Mouse (Mus musculus): ENCODE measurements around the gene Slc30a10. TPM values are rescaled to one million over a fixed set of nuclear protein-coding genes. Genes with fewer than 3 reads are reported as not detected.

The Slc30a10 gene
- total RNA-seq, 2 experiments from 2014 or later, result not detected

DNA sequence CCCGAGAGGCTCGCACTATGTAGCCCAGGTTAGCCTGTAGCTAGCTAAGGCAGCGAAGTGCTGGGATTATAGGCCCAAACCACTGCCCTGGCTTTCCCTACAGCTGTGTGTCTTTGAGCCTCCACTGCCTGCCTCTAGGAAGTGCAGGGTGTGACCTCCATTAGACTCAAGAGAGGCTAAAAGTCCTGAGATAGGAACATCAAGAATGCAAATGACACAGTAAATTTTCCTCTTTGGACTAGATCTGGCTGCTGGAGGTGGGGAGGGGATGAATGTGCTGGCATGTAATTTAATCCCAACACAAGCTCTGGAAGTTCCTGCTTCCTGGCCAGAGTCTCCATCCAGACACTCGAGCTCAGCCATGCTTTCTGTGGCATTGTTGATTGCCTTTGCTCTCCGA, 5.4 kb downstream of the Slc30a10 start:
- intact Hi-C loops (cut with DNase I), result no loop called here
- no peak for DNase-seq

DNA sequence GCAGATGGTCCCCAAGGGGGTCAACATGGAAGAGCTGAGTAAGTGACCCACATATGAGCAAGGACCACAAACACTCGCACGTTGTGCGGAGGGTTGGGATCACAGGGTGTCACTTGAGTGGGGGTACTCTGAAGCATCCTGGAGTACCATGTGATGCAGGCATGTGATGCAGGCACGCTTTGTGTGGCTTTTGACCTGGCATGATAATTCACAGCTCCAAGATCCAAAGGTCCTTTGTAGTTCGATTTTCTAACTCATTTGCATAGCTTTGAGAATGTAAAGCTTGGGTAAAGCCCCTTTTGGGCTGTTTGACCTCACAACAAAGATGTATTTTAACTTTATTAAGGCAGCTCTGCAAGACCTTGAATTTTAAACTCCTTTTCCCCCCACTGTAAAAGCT, 8.2 kb downstream of the Slc30a10 start:
- no peak for DNase-seq
- intact Hi-C loops (cut with DNase I), result no loop called here

DNA sequence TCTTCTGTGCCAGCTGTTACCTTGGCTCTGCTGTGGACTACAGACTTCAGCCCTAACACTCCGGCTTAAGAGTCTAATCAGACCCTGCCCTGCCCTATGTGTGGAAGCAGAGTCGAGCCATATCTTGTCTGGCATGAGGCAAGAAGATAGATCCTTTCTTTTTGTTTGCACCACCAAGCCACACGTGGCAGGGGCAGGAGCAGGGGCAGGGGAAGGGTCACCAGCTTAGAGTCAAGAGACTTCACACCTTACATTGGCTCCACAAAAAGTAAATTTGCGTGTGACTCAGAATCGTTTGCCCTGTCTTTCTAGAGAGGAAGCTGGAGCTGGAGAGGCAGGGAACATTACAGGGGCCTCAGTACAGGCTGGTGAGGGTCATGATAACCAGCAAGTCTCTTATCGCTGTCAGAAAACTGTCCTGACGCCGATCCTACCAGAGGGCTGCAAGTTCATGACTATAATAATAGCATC, 14.9 kb downstream of the Slc30a10 start:
- no peak for DNase-seq
- intact Hi-C loops (cut with DNase I), result no loop called here

- intact Hi-C loops (cut with DNase I), result no loop called here
- no peak for DNase-seq
Observed at GRCm38 (mm10) chr1:185472025-185472720, 17.5 kb downstream of the Slc30a10 start.

- intact Hi-C loops (cut with DNase I), result no loop called here
- DNase-seq, result no peak
Observed at GRCm38 (mm10) chr1:185472730-185473129, 18.1 kb downstream of the Slc30a10 start.

- no peak for DNase-seq
- intact Hi-C loops (cut with DNase I), result no loop called here
Observed at GRCm38 (mm10) chr1:185473437-185473836, 18.8 kb downstream of the Slc30a10 start.

GRCm38 (mm10) chr1:185479861-185480260, 25.2 kb downstream of the Slc30a10 start:
- DNase-seq, result no peak

DNA sequence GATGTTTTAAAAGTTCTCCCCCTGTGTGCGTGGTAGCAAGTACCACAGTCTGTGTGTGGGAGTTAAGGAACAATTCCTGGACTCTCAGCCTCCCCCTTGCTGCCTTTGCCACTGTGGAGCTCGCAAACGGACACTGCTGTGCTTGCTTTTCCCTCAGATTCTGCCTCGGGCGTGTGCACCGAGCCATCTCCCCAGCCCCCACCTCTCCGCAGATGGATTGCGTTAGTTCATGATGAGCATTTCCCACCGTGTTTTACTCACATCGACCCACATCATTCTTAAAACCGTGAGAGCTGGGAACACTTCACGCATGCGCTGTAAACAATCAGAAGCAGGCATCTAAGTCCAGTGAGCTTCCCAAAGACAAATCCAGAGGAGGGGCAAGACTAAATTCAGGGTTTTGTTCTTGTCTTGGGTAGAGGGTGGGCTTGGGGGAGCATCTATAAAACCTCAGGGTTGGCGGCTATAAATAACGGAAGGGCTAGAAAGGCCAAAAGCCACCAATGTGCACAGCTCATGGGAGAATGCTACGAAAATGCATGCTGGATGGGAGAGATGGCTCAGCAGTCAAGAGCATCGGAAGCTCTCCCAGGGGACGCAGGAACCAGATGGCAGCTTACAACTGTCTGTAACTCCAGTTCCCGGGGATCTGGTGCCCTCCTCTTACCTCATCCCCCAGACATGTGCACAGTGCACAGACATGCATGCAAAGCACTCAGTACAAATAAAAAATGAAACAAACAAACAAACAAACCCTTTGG, 27.5 kb downstream of the Slc30a10 start:
- intact Hi-C loops (cut with DNase I), result no loop called here
- DNase-seq, result peak; percentile 9 to 11

More at GRCm38 (mm10) chr1:185479861-185480260, 25.2 kb downstream of the Slc30a10 start:
- intact Hi-C loops (cut with DNase I), result no loop called here

GRCm38 (mm10) chr1:185482762-185483161, 28.1 kb downstream of the Slc30a10 start:
- DNase-seq, result no peak
- intact Hi-C loops (cut with DNase I), result no loop called here

DNA sequence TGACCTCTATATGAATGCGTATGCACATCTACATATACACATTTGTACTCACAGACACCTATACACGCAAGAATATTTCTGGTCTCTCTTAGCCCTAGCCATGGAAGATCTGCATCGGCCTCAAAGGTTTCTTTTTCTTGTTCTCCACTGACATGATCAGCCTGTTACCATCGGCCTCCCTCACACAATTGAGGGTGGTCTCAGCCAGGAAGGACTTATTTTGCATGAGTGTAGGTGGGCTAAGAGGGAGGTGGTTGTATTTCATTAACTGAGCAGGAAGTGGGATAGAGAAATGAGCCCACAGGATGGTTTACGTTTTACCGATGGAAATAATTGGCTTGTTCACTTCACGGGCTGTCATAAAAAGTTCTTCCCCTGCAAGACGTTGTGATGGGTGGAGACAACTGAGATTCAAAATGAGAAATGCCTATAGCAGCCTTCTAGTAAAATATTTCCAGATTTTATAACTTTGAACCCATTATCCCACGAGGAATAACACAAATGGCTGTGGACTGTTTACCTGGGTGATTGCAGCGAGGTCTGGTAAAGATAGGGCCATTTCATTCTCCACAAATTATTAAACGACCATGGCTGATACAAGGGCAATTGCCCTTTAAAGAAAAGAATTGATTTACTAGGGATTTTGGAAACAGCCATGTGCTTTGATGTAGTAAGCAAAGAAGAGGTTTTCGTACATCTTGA, 28.9 kb downstream of the Slc30a10 start:
- intact Hi-C loops (cut with DNase I), result no loop called here
- no peak for DNase-seq

GRCm38 (mm10) chr1:185484281-185484680, 29.6 kb downstream of the Slc30a10 start:
- no peak for DNase-seq
- intact Hi-C loops (cut with DNase I), result no loop called here

GRCm38 (mm10) chr1:185489893-185490292, 35.2 kb downstream of the Slc30a10 start:
- DNase-seq, result no peak
- intact Hi-C loops (cut with DNase I), result loop anchor here (1.0 kb wide), 1 partner anchor 22 kb away; no protein-coding TSS in a partner anchor

GRCm38 (mm10) chr1:185490603-185491002, 36.0 kb downstream of the Slc30a10 start:
- DNase-seq, result no peak
- intact Hi-C loops (cut with DNase I), result loop anchor here (1.0 kb wide), 1 partner anchor 22 kb away; no protein-coding TSS in a partner anchor

DNA sequence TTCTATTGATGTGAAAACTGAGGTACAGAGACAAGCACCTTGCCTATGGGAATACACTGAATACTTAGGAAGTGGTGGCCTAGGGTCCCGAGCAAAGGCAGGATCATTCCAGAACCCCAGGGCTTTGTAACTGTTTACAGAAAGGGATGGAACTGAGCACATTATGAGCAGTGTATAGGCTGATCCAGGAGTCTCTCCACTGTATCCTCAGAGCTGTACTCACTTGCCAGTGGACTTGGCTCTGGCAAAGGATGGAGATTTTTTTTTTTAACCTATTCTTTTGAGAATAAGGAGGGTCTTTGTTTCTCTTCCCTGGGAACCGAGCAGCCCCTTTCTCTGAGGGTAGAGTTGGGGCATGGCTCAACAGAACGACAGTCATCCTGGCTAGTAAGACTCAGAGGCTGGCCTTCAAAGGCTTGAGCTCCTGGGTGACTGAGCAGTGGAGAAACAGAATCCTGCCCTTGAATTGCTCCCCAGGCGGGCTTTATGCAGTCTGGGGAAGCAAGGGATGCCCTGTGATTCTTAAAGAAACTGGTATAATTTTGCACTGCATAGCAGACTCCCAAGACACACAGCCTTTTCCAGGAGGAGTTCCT, 38.9 kb downstream of the Slc30a10 start:
- intact Hi-C loops (cut with DNase I), result no loop called here

DNA sequence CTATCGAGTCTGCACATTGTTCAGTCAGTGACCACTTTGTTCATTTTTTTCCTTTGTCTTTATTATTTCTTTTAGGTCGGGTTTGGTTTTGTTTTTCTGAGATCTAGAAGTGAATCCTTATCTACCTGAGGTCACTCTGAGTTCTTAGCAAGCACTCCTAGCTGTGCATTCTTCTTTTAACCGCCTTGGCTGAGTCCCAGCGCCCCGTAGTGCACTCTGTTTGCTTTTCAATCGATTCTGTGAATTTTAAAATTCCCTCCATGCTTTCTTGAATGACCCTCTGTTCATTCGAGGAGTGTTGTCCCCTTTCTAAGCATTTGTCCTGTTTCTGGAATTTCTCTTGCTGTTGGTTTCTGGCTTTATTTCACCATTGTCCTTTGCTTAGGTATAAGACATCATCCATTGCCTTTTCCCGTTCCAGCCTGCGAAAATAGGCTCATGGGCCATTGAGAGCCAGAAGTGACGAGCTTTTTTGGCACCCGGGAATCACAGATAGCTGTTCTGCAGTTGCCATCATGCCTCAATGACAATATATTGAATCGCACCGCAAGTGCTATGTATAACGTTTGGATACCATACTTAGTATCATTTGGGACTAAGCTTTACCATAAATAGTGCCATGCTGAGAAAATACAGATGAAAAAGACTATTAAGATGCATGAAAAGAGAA, 42.3 kb downstream of the Slc30a10 start:
- intact Hi-C loops (cut with DNase I), result no loop called here

More for the DNA sequence above, 38.9 kb downstream of the Slc30a10 start:
- no peak for DNase-seq

DNA sequence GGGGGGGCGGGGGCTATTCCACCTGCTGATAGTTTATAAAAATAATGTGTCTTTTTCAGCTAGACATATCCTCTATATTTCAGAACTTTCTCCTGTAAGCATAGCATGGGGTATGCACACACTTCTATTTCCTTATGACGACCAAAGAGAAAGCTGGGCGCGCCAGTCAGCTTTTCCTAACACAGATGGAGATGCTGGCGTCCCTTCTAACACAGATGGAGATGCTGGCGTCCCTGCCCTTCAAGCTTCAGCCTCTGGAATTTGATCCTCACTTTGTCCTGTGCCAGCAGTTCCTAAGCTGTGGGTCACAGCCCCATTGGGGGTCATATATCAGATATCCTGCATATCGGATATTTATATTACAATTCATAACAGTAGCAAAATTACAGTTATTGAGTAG, 46.0 kb downstream of the Slc30a10 start:
- no peak for DNase-seq
- intact Hi-C loops (cut with DNase I), result loop anchor here (5.0 kb wide), 2 partner anchors 73 to 88 kb away; no protein-coding TSS in a partner anchor

More for the DNA sequence above, 42.3 kb downstream of the Slc30a10 start:
- DNase-seq, result no peak

DNA sequence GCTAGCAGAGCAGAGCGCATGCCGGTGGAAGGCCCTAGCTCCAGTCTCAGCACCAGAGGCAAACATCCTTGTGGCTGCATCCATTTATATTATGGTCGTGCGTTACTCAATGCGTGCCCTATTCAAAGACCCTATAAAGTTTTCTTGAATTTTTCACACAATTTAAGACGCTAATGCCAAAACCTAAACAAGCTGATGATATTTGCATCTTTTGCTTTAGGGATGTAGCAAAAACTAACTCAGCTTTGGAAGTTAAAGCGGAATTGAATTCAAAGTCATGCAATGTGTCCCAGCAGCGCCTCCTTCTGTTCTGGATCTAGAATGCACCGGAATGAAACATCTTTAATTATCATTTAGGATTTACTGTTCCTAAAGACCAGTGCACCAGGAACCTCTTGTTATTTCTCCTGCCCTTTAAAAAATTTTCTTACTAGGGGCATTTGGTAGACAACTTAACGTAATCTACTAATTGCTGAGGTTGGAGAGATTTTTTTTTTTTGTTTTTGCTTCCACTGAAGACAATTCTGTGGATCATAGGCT, 47.2 kb downstream of the Slc30a10 start:
- intact Hi-C loops (cut with DNase I), result loop anchor here (5.0 kb wide), 2 partner anchors 75 to 90 kb away; no protein-coding TSS in a partner anchor
- peak; percentile 14 to 65 for DNase-seq

GRCm38 (mm10) chr1:185502550-185502949, 47.9 kb downstream of the Slc30a10 start:
- intact Hi-C loops (cut with DNase I), result loop anchor here (5.0 kb wide), 2 partner anchors 75 to 90 kb away; no protein-coding TSS in a partner anchor
- DNase-seq, result no peak

DNA sequence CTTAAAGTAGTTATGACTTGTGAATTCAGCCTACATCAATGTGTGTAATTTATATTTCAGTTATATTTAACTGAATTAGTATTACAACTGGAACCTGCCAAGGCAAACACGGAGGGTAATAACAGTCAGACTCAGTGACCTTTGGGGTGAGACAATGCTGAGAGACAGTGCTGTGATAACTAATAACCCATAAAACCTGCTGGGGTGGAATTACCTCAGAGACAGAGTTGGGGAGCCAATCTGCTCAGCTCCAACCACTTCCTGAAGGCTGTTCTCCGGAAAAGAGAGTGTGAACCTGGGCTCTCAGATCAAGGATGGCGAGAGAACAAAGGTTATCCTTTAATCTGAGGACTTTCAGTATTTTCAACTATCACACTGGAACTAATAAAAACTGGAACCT, 54.4 kb downstream of the Slc30a10 start:
- no peak for DNase-seq
- intact Hi-C loops (cut with DNase I), result no loop called here

DNA sequence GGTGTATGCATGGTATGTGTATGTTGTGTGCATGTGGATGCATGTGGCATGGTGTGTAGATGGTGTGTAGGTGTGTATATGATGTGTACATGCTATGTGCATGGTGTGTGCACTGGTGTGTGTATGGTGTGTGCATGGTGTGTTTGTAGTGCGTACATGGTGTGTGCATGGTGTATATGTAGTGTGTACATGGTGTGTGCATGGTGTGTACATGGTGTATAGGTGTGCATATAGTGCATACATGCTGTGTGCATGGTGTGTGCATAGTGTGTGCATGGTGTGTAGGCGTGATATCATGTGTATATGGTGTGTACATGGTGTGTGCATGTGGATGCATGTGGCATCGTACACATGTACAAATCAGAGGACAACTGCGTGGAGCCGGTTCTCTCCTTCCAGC, 56.7 kb downstream of the Slc30a10 start:
- no peak for DNase-seq
- intact Hi-C loops (cut with DNase I), result no loop called here
